Mouse (Mus musculus) thymus, adult 2 months (tissue): Measurements from ENCODE around the gene Cux2.

Experiments used
- CTCF ChIP-seq: fragments of 200-500 bp; IDR thresholded peaks from 2 replicates; pipeline ENCODE4 v1.5.1; 2012; ENCODE audit warnings: mild to moderate bottlenecking, control low read depth, low read length, moderate library complexity, borderline replicate concordance; ENCODE audit not compliant: control insufficient read depth, poor library complexity, insufficient read depth; ENCODE audit errors: extremely low read depth
- POLR2A ChIP-seq: fragments of 200-500 bp; IDR thresholded peaks from 2 replicates; pipeline ENCODE4 v1.6.1; 2012; ENCODE audit warnings: mild to moderate bottlenecking, low read length, control low read depth, moderate library complexity; ENCODE audit not compliant: control insufficient read depth, poor library complexity, insufficient read depth; ENCODE audit errors: extremely low read depth

- TF ChIP-seq POLR2A (no peak), CTCF (no peak)
These were observed 18.8 kb downstream of the Cux2 start for GRCm38 (mm10) chr5:122031146-122031545.
